Mouse (Mus musculus): Measurements from ENCODE around the gene Adamts10. TPM values are rescaled to one million over a fixed set of nuclear protein-coding genes. Genes with fewer than 3 reads are reported as not detected.

The Adamts10 gene
- total and polyA plus RNA-seq, 2 experiments from 2014 or later, result 13.6 to 34.7 TPM

GRCm38 (mm10) chr17:33493065-33493464 lies 30.9 kb upstream of the Adamts10 start:
- TF ChIP-seq EP300 (IDR thresholded peaks at IDR 0.05; ENCODE audit: low read depth) (no peak), CTCF (IDR thresholded peaks at IDR 0.05; ENCODE audit: low read depth) (peak; percentile 59)
- Histone ChIP-seq H3K9me3 (replicated peaks; ENCODE audit: control insufficient read depth, low read length) (no peaks in the 10 kb centered on the region), H3K27ac (ENCODE audit: low read depth) (no peak overlapping the region), H3K9ac (replicated peaks; ENCODE audit: low read depth, low read length) (no peak overlapping the region), H3K36me3 (replicated peaks; ENCODE audit: control insufficient read depth, insufficient read depth, low read length) (no peaks in the 10 kb centered on the region), H3K4me1 (ENCODE audit: control insufficient read depth, insufficient read depth) (no peaks in the 10 kb centered on the region), H3K4me3 (ENCODE audit: low read depth, low read length) (no peak overlapping the region), H3K27me3 (ENCODE audit: control insufficient read depth, insufficient read depth, low read length) (no peaks in the 10 kb centered on the region), H3K4me2 (ENCODE audit: low read depth, low read length) (no peak overlapping the region)
- DNase-seq (ENCODE audit: low spot score), result no peak
- ATAC-seq (ENCODE audit: insufficient read depth, low read depth), result no peak
- 67% methylated on average over 6 of the region's 6 CpGs for WGBS

DNA sequence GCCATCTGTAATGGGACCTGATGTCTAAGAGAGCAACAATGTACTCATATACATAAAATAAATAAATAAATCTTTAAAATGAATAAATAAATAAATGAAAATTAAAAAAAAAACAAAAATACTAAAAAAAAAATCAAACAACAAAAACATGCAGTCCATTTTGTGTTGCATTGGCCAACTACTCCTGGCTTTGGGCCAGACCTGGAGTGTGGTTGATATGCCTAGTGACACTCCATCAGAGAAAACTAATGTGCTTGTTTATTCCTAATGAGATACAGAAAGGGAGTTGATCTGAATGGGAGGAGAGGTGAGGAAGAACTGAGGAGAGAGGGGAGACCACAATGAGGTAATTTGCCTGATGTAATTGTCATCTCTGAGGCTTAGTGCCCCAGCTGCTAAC lies 29.4 kb upstream of the Adamts10 start:
- no peak for DNase-seq (ENCODE audit: low spot score)
- no peak for TF ChIP-seq EP300 (IDR thresholded peaks at IDR 0.05; ENCODE audit: low read depth)
- no peak for TF ChIP-seq CTCF (IDR thresholded peaks at IDR 0.05; ENCODE audit: low read depth)
- no peak overlapping the region for H3K27ac ChIP-seq (ENCODE audit: low read depth)

DNA sequence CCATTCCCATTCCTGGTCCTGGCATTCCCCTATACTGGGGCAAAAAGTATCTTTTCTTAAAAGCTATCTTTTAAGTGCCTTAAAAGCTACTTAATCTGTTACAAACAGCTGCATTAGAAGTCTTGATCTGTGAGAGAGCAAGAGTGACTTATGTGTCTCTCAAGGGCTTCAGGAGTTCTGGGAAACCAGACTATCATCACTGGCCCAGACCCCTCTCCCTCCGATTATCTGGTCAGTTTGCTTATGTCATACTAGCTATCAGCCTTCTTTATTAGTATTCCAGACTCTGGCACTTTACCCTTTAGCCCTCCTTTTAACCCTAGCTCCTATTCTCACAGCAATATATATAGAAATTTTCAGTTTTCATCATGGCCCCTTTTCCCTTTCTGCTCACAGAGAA lies 25.1 kb upstream of the Adamts10 start:
- H3K9me3 ChIP-seq (replicated peaks; ENCODE audit: control insufficient read depth, low read length), result no peaks in the 10 kb centered on the region
- H3K4me3 ChIP-seq (ENCODE audit: low read depth, low read length), result no peak overlapping the region
- H3K27me3 ChIP-seq (ENCODE audit: control insufficient read depth, insufficient read depth, low read length), result no peaks in the 10 kb centered on the region
- 47% methylated on average over 1 of the region's 1 CpGs for WGBS
- ATAC-seq (ENCODE audit: insufficient read depth, low read depth) (no peak), DNase-seq (ENCODE audit: low spot score) (no peak)
- no peak overlapping the region for H3K4me2 ChIP-seq (ENCODE audit: low read depth, low read length)
- no peak overlapping the region for H3K27ac ChIP-seq (ENCODE audit: low read depth)
- no peaks in the 10 kb centered on the region for H3K36me3 ChIP-seq (replicated peaks; ENCODE audit: control insufficient read depth, insufficient read depth, low read length)
- H3K9ac ChIP-seq (replicated peaks; ENCODE audit: low read depth, low read length), result no peak overlapping the region
- H3K4me1 ChIP-seq (ENCODE audit: control insufficient read depth, insufficient read depth), result no peaks in the 10 kb centered on the region
- TF ChIP-seq EP300 (IDR thresholded peaks at IDR 0.05; ENCODE audit: low read depth), result no peak
- TF ChIP-seq CTCF (IDR thresholded peaks at IDR 0.05; ENCODE audit: low read depth), result no peak

More for the DNA sequence above, 29.4 kb upstream of the Adamts10 start:
- Histone ChIP-seq H3K9me3 (replicated peaks; ENCODE audit: control insufficient read depth, low read length) (no peaks in the 10 kb centered on the region), H3K36me3 (replicated peaks; ENCODE audit: control insufficient read depth, insufficient read depth, low read length) (no peaks in the 10 kb centered on the region), H3K4me2 (ENCODE audit: low read depth, low read length) (no peak overlapping the region), H3K4me3 (ENCODE audit: low read depth, low read length) (no peak overlapping the region), H3K4me1 (ENCODE audit: control insufficient read depth, insufficient read depth) (no peaks in the 10 kb centered on the region), H3K27me3 (ENCODE audit: control insufficient read depth, insufficient read depth, low read length) (no peaks in the 10 kb centered on the region), H3K9ac (replicated peaks; ENCODE audit: low read depth, low read length) (no peak overlapping the region)
- ATAC-seq (ENCODE audit: insufficient read depth, low read depth), result no peak

GRCm38 (mm10) chr17:33508386-33508785 lies 15.6 kb upstream of the Adamts10 start:
- TF ChIP-seq CTCF (IDR thresholded peaks at IDR 0.05; ENCODE audit: low read depth), result no peak
- TF ChIP-seq EP300 (IDR thresholded peaks at IDR 0.05; ENCODE audit: low read depth), result no peak
- H3K4me1 ChIP-seq (ENCODE audit: control insufficient read depth, insufficient read depth), result no peaks in the 10 kb centered on the region
- H3K27me3 ChIP-seq (ENCODE audit: control insufficient read depth, insufficient read depth, low read length), result no peaks in the 10 kb centered on the region
- DNase-seq (ENCODE audit: low spot score), result no peak
- H3K9me3 ChIP-seq (replicated peaks; ENCODE audit: control insufficient read depth, low read length), result no peaks in the 10 kb centered on the region
- H3K4me3 ChIP-seq (ENCODE audit: low read depth, low read length), result no peak overlapping the region
- no peak overlapping the region for H3K27ac ChIP-seq (ENCODE audit: low read depth)
- no peak overlapping the region for H3K9ac ChIP-seq (replicated peaks; ENCODE audit: low read depth, low read length)
- no peak overlapping the region for H3K4me2 ChIP-seq (ENCODE audit: low read depth, low read length)
- WGBS, result 92% methylated on average over 1 of the region's 1 CpGs
- ATAC-seq (ENCODE audit: insufficient read depth, low read depth), result no peak
- no peaks in the 10 kb centered on the region for H3K36me3 ChIP-seq (replicated peaks; ENCODE audit: control insufficient read depth, insufficient read depth, low read length)

DNA sequence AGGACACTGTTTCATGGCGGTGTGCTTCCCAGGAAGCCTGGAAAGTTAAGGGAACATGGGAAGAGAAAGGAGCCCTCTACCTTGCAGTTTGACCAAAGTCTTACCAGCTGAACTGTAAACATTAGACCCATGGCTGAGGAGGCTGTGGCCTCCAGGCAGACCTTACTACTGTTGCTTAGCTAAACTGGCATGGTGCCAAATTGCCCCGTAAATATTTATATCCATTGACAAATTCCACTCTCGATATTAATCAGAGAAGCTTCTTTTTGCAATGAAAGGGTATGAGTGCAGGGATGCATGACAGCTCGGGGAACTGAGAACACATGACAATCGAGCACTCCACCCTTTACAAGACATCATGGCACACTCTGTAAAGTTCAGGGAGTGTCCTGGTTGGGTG lies 13.8 kb upstream of the Adamts10 start:
- 74% methylated on average over 5 of the region's 5 CpGs for WGBS
- H3K9ac ChIP-seq (replicated peaks; ENCODE audit: low read depth, low read length), result no peak overlapping the region
- H3K4me1 ChIP-seq (ENCODE audit: control insufficient read depth, insufficient read depth), result no peaks in the 10 kb centered on the region
- H3K36me3 ChIP-seq (replicated peaks; ENCODE audit: control insufficient read depth, insufficient read depth, low read length), result no peaks in the 10 kb centered on the region
- H3K27me3 ChIP-seq (ENCODE audit: control insufficient read depth, insufficient read depth, low read length), result no peaks in the 10 kb centered on the region
- H3K27ac ChIP-seq (ENCODE audit: low read depth), result no peak overlapping the region
- no peak for DNase-seq (ENCODE audit: low spot score)
- H3K4me2 ChIP-seq (ENCODE audit: low read depth, low read length), result no peak overlapping the region
- H3K4me3 ChIP-seq (ENCODE audit: low read depth, low read length), result no peak overlapping the region
- TF ChIP-seq CTCF (IDR thresholded peaks at IDR 0.05; ENCODE audit: low read depth) (no peak), EP300 (IDR thresholded peaks at IDR 0.05; ENCODE audit: low read depth) (no peak)
- no peak for ATAC-seq (ENCODE audit: insufficient read depth, low read depth)
- H3K9me3 ChIP-seq (replicated peaks; ENCODE audit: control insufficient read depth, low read length), result no peaks in the 10 kb centered on the region
